Mouse (Mus musculus): ENCODE results near the gene Kctd13. TPM values are rescaled to one million over a fixed set of nuclear protein-coding genes. Genes with fewer than 3 reads are reported as not detected.
A peak's percentile ranks its signal among the peaks of the same experiment; 100 is the strongest.

The Kctd13 gene
- polyA plus RNA-seq, 1 experiment from 2014 or later = 62.1 TPM

- H3K4me1 ChIP-seq = no peaks in the 10 kb centered on the region
- no peak overlapping the region for H3K27ac ChIP-seq
Observed at GRCm38 (mm10) chr7:126967361-126967760, 38.7 kb downstream of the Kctd13 start.

DNA sequence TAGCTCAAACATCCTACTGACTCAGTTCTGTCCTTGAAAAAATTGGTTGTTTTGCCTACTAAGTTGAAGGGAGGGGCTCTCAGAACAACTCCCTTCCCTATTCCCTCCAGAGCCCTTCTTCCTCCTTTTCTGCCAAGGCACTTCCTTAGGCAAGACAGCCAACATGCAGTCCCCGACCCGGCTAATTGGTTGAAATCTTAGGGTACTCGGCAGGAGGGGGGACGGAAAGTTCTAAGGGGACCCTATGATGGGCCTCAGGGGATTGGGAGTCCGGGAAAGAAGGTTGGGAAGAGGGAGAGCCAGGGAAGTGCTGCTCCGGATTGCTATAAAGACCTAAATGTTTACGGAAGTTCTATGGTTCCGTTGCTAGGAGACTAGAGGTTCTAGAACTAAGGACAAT, 46.8 kb downstream of the Kctd13 start:
- Histone ChIP-seq H3K4me2 (replicated peaks) (peak overlapping the region; percentile 86), H3K9me3 (no peaks in the 10 kb centered on the region), H3K9ac (no peak overlapping the region), H3K27ac (no peak overlapping the region), H3K4me1 (peaks cover 8% of the 10 kb centered on the region), H3K4me3 (no peak overlapping the region; the same call in 1 of the 2 replicates), H3K27me3 (replicated peaks) (no peaks in the 10 kb centered on the region), H3K36me3 (peaks cover 31% of the 10 kb centered on the region)
- WGBS = 10% methylated on average over 8 of the region's 8 CpGs
- peak; percentile 10; the same call in 1 of the 2 replicates for ATAC-seq (ENCODE audit: low FRiP score, low read depth)

More at GRCm38 (mm10) chr7:126967361-126967760, 38.7 kb downstream of the Kctd13 start:
- Histone ChIP-seq H3K36me3 (peaks cover 31% of the 10 kb centered on the region), H3K4me2 (replicated peaks) (no peak overlapping the region), H3K9me3 (no peaks in the 10 kb centered on the region), H3K9ac (no peak overlapping the region), H3K4me3 (no peak overlapping the region), H3K27me3 (replicated peaks) (peaks cover 11% of the 10 kb centered on the region)
- no peak for ATAC-seq (ENCODE audit: low FRiP score, low read depth)
- WGBS = 72% methylated on average over 6 of the region's 6 CpGs

- Histone ChIP-seq H3K27me3 (replicated peaks) (no peaks in the 10 kb centered on the region), H3K27ac (peak within 1 kb of the TSS; percentile 79), H3K9me3 (no peaks in the 10 kb centered on the region), H3K4me1 (peaks cover 8% of the 10 kb centered on the region), H3K4me2 (replicated peaks) (peak within 1 kb of the TSS; percentile 86), H3K36me3 (peaks cover 30% of the 10 kb centered on the region), H3K4me3 (peak within 1 kb of the TSS; percentile 100), H3K9ac (peak within 1 kb of the TSS; percentile 98)
- WGBS = 0% methylated on average over 1 of the region's 1 CpGs
- ATAC-seq (ENCODE audit: low FRiP score, low read depth) = no peak
Observed at GRCm38 (mm10) chr7:126975893-126975949, 47.0 kb downstream of the Kctd13 start, which contains the start of gene Cdipt. Cdipt (plus strand) TSS chr7:126975914.

DNA sequence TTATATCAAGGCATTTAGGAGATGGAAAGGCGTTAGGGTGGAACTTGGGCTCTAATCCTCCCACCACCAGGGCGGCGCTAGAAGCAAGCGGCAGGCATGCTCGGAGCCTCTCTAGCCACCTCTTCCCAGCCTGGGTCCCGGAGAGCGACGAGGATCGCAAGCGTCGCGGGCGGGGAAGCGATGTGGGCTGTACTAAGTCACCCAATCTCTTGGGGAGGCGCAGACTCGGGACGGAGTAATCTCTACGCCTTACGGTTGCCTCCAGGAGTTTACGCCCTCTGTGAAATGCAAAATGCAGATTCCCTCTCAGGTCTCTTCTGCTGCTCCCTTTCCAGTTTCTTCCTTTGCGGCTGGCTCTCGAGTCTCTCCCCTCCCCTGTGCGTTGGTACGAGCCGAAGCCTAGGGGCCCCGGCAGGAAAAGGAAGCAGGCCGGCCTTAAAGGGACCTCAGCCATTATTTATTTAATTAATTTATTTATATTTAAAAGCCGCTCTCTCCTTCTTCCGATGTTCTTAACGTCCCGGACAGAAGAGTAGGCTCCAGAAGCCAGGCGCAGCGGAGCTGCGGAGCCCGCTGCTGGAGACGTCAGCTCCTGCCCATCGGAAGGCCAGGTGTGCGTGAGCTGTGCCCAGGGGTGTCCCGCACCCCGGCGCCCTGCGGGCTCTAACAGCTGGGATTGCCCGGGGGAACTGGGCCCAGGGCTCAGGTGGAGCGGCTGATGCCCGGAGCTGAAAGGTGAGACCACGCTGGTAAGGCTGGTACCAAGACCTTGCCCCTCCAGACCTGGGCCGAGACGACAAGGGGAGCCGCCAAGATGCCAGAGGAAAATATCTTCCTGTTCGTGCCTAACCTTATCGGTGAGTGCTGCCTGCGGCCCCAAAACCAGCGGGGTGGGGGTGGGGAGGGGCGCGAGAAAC, 47.5 kb downstream of the Kctd13 start, which contains the start of gene Cdiptos:
TSS of gene Cdiptos (minus strand) at position 149 of the 917 bp plus-strand sequence.
- peak; percentile 94 for ATAC-seq (ENCODE audit: low FRiP score, low read depth)
- peaks cover 27% of the 10 kb centered on the region for H3K36me3 ChIP-seq
- under 1% methylated on average over 55 of the region's 55 CpGs for WGBS
- peak within 1 kb of the TSS; percentile 86 for H3K4me2 ChIP-seq (replicated peaks)
- no peaks in the 10 kb centered on the region for H3K9me3 ChIP-seq
- peak within 1 kb of the TSS; percentile 100 for H3K4me3 ChIP-seq
- no peaks in the 10 kb centered on the region for H3K27me3 ChIP-seq (replicated peaks)
- H3K27ac ChIP-seq = peak within 1 kb of the TSS; percentile 79
- H3K9ac ChIP-seq = peak within 1 kb of the TSS; percentile 98
- peaks cover 8% of the 10 kb centered on the region for H3K4me1 ChIP-seq

DNA sequence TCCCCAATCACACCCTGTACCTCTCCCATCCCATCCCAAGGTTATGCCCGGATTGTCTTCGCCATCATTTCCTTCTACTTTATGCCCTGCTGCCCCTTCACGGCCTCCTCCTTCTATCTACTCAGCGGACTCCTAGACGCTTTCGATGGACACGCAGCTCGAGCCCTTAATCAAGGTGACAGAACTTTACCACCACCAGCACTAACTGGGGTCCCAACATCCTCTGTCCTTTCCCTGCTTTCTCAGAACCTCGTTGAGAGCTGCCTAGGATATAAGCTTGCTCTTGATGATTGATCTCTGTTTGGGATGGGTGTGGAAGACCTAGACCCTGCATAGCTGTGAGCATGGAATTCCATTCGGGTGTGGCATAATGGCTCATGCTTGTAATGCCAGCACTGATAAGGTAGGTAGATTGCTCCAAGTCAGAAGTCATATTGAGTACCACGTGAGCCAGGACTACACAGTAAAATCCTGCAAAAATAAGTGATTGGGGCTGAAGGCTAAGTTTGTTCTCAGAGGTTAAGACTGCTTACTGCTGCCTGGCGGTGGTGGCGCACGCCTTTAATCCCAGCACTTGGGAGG, 48.3 kb downstream of the Kctd13 start:
- peak overlapping the region; percentile 100 for H3K4me3 ChIP-seq
- no peaks in the 10 kb centered on the region for H3K9me3 ChIP-seq
- peaks cover 8% of the 10 kb centered on the region for H3K4me1 ChIP-seq
- H3K9ac ChIP-seq = peak overlapping the region; percentile 98
- H3K27ac ChIP-seq = no peak overlapping the region
- no peak for ATAC-seq (ENCODE audit: low FRiP score, low read depth)
- 28% methylated on average over 14 of the region's 14 CpGs for WGBS
- H3K36me3 ChIP-seq = peaks cover 31% of the 10 kb centered on the region
- peak overlapping the region; percentile 86 for H3K4me2 ChIP-seq (replicated peaks)
- H3K27me3 ChIP-seq (replicated peaks) = no peaks in the 10 kb centered on the region

DNA sequence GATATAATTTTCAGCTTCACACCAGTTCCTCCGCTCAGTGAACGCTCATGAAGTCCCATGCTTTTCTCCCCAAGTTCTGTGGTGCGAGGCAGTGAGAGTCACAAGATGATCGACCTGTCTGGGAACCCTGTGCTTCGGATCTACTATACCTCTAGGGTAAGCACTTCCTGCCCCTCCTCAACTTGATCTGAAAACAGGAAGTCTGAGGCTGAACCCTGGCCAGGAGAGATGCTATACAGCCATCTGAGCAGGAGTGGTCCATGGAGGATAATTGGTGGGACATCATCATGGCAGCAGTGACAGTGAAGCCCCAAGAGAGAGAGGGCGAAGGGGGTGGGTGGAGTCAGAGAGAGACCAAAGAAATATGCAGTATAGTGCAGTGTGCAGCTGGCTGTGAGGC, 50.2 kb downstream of the Kctd13 start:
- Histone ChIP-seq H3K27ac (no peak overlapping the region), H3K4me1 (peaks cover 8% of the 10 kb centered on the region), H3K9me3 (no peaks in the 10 kb centered on the region), H3K4me3 (no peak overlapping the region), H3K9ac (no peak overlapping the region), H3K4me2 (replicated peaks) (no peak overlapping the region), H3K27me3 (replicated peaks) (no peaks in the 10 kb centered on the region), H3K36me3 (peaks cover 31% of the 10 kb centered on the region)
- ATAC-seq (ENCODE audit: low FRiP score, low read depth) = no peak
- 93% methylated on average over 6 of the region's 6 CpGs for WGBS

GRCm38 (mm10) chr7:126981601-126982000, 52.9 kb downstream of the Kctd13 start:
- H3K36me3 ChIP-seq = peaks cover 31% of the 10 kb centered on the region
- H3K27me3 ChIP-seq (replicated peaks) = no peaks in the 10 kb centered on the region
- H3K4me2 ChIP-seq (replicated peaks) = no peak overlapping the region
- H3K9me3 ChIP-seq = no peaks in the 10 kb centered on the region
- H3K9ac ChIP-seq = no peak overlapping the region
- H3K4me3 ChIP-seq = no peak overlapping the region
- no peak for ATAC-seq (ENCODE audit: low FRiP score, low read depth)
- WGBS = 92% methylated on average over 2 of the region's 2 CpGs
- no peak overlapping the region for H3K27ac ChIP-seq
- peaks cover 8% of the 10 kb centered on the region for H3K4me1 ChIP-seq

- Histone ChIP-seq H3K36me3 (peaks cover 31% of the 10 kb centered on the region), H3K4me1 (peaks cover 4% of the 10 kb centered on the region), H3K27ac (no peak overlapping the region), H3K9ac (no peak overlapping the region), H3K4me2 (replicated peaks) (no peak overlapping the region), H3K9me3 (no peaks in the 10 kb centered on the region), H3K4me3 (no peak overlapping the region), H3K27me3 (replicated peaks) (no peaks in the 10 kb centered on the region)
- 92% methylated on average over 4 of the region's 4 CpGs for WGBS
- no peak for ATAC-seq (ENCODE audit: low FRiP score, low read depth)
Observed at GRCm38 (mm10) chr7:126982054-126982453, 53.4 kb downstream of the Kctd13 start.

DNA sequence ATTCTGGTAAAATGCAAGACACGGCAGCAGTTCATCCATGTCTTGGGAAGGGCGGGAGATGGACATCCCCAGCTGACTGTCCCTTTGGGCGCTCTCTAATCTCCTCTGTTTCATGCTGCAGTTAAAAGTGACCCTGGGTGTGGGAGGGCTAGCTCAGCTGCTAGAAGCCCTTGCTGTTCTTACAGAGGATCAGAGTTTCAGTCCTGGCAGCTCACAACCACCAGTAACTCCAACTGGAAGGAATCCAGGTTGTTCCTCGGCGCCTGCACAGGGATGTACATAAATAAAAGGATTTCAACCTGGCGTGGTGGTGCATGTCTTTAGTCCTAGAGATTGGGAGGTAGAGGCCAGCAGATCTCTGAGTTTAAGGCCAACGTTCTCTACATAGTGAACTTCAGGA, 54.4 kb downstream of the Kctd13 start:
- no peak for ATAC-seq (ENCODE audit: low FRiP score, low read depth)

DNA sequence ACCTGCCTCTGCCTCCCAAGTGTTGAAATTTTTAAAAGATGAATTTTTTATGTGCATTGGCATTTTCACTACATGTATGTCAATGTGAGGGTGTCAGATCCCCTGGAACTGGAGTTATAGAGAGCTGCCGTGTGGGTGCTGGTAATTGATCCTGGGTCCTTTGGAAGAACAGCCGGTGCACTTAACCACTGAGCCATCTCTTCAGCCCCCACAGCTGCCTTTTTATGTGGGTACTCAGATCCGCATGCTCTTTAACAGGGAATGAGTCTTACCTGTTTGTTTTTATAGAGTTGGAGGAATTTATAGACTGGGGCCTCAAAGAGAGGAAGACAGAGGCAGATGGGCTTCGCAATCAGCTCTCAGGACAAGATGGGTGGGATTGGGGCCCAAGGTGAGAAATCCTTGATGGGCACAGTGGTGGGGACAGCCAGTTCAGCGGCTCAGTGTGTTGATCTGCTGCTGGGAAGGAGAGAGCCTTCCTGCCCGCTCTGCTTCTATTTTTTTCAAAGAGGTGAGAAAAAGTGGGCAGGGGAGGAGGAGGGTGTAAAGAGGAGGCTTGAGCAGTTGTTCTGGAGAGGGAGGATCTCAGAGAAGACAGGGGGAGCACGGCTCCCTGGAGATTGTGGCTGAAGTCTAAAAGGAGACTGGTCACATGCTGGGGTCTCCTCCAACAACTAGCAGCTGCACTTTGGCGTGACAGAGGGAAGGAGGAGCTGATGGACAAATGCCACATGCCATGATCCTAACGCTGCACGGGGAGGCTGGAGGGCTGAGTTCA, 56.2 kb downstream of the Kctd13 start:
- H3K27me3 ChIP-seq (replicated peaks) = no peaks in the 10 kb centered on the region
- no peak overlapping the region for H3K9ac ChIP-seq
- no peaks in the 10 kb centered on the region for H3K4me1 ChIP-seq
- H3K9me3 ChIP-seq = no peaks in the 10 kb centered on the region
- H3K4me2 ChIP-seq (replicated peaks) = no peak overlapping the region
- H3K36me3 ChIP-seq = peaks cover 14% of the 10 kb centered on the region
- ATAC-seq (ENCODE audit: low FRiP score, low read depth) = no peak
- H3K27ac ChIP-seq = no peak overlapping the region
- WGBS = 53% methylated on average over 10 of the region's 10 CpGs
- no peak overlapping the region for H3K4me3 ChIP-seq

More for the DNA sequence above, 54.4 kb downstream of the Kctd13 start:
- Histone ChIP-seq H3K4me1 (no peaks in the 10 kb centered on the region), H3K4me3 (no peak overlapping the region), H3K9me3 (no peaks in the 10 kb centered on the region), H3K27me3 (replicated peaks) (no peaks in the 10 kb centered on the region), H3K9ac (no peak overlapping the region), H3K27ac (no peak overlapping the region), H3K4me2 (replicated peaks) (no peak overlapping the region), H3K36me3 (peaks cover 31% of the 10 kb centered on the region)
- WGBS = 84% methylated on average over 7 of the region's 7 CpGs

GRCm38 (mm10) chr7:126986319-126986718, 57.6 kb downstream of the Kctd13 start:
- H3K4me1 ChIP-seq = no peaks in the 10 kb centered on the region
- peaks cover 4% of the 10 kb centered on the region; the same call in 1 of the 2 replicates for H3K36me3 ChIP-seq
- H3K9ac ChIP-seq = no peak overlapping the region
- H3K27me3 ChIP-seq (replicated peaks) = no peaks in the 10 kb centered on the region
- no peak overlapping the region for H3K4me3 ChIP-seq
- H3K27ac ChIP-seq = no peak overlapping the region
- no peak overlapping the region for H3K4me2 ChIP-seq (replicated peaks)
- ATAC-seq (ENCODE audit: low FRiP score, low read depth) = no peak
- H3K9me3 ChIP-seq = no peaks in the 10 kb centered on the region
- 56% methylated on average over 9 of the region's 9 CpGs for WGBS

DNA sequence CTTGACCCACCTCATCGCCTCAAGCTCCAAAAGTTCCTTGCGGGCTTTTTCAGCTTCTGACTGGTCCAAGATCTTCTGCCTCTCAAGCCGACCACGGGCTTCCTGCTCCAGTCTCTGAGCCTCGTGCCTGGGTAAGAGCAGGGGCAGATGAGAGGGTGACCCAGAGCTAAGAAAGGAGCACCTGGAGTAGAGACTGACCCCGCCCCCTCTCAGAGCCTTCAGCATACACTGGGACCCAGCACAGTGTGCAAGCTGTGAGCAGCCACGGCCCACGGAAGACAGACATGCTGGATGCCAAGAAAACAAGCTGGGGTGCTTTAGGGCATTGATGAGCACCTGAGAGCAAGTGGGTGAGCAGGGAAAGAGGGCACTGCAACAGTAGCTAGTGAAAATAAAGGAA, 60.1 kb downstream of the Kctd13 start:
- H3K27me3 ChIP-seq (replicated peaks) = no peaks in the 10 kb centered on the region
- H3K4me2 ChIP-seq (replicated peaks) = no peak overlapping the region
- H3K27ac ChIP-seq = no peak overlapping the region
- no peaks in the 10 kb centered on the region for H3K36me3 ChIP-seq
- no peak overlapping the region for H3K4me3 ChIP-seq
- no peak for ATAC-seq (ENCODE audit: low FRiP score, low read depth)
- no peaks in the 10 kb centered on the region for H3K4me1 ChIP-seq
- H3K9ac ChIP-seq = no peak overlapping the region
- H3K9me3 ChIP-seq = no peaks in the 10 kb centered on the region
- WGBS = 73% methylated on average over 8 of the region's 8 CpGs
